Mouse (Mus musculus): ENCODE data around the gene Olfr837. TPM values are rescaled to one million over a fixed set of nuclear protein-coding genes. Genes with fewer than 3 reads are reported as not detected.

Olfr837 gene
- not detected for polyA plus RNA-seq (2014; fragmentation: Illumina TruSeq; extraction: RNeasy Lipid Tissue Mini Kit (QIAGEN cat#74804); ENCODE audit: insufficient read depth, low read depth, low replicate concordance)

DNA sequence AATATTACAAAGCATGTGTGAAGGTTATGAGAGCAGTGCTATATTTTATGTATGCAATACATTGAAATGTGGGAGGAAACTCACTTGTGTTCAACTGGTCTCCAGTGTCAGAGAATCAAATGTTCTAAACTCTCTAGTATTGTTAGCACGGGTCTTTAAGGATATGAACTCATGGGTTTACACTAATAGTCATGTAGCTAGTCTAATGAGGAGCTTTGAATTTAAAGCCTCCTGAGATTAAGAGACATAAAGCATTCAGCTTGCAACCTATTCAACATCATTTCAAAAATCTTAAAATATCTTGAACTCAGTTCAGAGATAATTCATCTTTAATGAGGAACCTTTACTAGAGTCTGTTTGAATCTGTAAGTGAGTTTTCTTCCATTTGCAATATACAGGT is at the start of gene Olfr837:
Gene Olfr837, plus strand, starts transcription at position 301 of the 400 bp plus-strand sequence.

DNA sequence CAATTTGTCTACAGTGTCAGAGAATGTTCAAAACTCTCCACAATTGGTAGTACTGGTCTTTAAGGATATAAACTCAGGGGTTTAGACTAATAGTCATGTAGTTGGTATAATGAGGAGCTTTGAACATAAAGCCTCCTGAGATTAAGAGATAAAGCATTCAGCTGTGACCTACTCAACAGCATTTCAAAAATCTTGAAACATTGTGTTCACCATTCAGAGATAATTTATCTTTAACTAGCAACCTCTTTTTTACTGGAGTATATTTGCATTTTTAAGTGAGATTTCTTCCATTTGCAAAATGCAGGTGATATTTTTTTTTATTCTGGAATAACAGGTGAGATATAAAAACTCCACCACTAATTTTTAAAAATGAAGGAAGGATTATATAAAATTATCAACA is 16.0 kb upstream of the Olfr837 start, which contains the start of gene Olfr836:
Gene Olfr836, plus strand, starts transcription at position 301 of the 400 bp plus-strand sequence.

DNA sequence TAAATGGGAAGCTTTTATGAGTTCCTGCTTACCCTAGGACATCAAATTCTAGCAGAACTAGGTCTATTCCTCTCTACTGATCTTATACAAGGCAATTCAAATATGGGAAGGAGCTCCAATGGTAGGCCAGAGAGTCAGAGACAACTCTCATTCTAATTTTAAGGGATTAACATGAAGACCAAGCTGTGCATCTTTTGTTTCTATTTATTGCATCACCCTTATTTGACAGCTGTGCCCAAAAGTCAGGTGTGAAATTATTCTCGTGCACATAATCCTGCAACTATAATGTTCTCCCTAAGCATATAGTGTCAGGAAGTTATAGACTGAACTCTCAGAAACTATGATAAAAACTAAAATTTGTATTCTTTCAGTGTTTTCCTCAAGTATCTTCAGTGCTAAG is 41.1 kb downstream of the Olfr837 start, which contains the start of gene Olfr839-ps1:
Gene Olfr839-ps1, minus strand, starts transcription at position 101 of the 400 bp plus-strand sequence.

Other genes starting within 250 kb of the Olfr837 start
- gene Olfr832, start 199.2 kb upstream of the Olfr837 start, polyA plus RNA-seq (2014; fragmentation: Illumina TruSeq; extraction: RNeasy Lipid Tissue Mini Kit (QIAGEN cat#74804); ENCODE audit: insufficient read depth, low read depth, low replicate concordance) = not detected
- not detected for gene Olfr834, start 148.3 kb upstream of the Olfr837 start, polyA plus RNA-seq (2014; fragmentation: Illumina TruSeq; extraction: RNeasy Lipid Tissue Mini Kit (QIAGEN cat#74804); ENCODE audit: insufficient read depth, low read depth, low replicate concordance)
- gene Olfr835, start 103.6 kb upstream of the Olfr837 start, polyA plus RNA-seq (2014; fragmentation: Illumina TruSeq; extraction: RNeasy Lipid Tissue Mini Kit (QIAGEN cat#74804); ENCODE audit: insufficient read depth, low read depth, low replicate concordance) = not detected
- not detected for gene Olfr836, start 15.9 kb upstream of the Olfr837 start, polyA plus RNA-seq (2014; fragmentation: Illumina TruSeq; extraction: RNeasy Lipid Tissue Mini Kit (QIAGEN cat#74804); ENCODE audit: insufficient read depth, low read depth, low replicate concordance)
- gene Olfr839-ps1, start 41.0 kb downstream of the Olfr837 start, polyA plus RNA-seq (2014; fragmentation: Illumina TruSeq; extraction: RNeasy Lipid Tissue Mini Kit (QIAGEN cat#74804); ENCODE audit: insufficient read depth, low read depth, low replicate concordance) = not detected
- gene Olfr843, start 115.7 kb downstream of the Olfr837 start, polyA plus RNA-seq (2014; fragmentation: Illumina TruSeq; extraction: RNeasy Lipid Tissue Mini Kit (QIAGEN cat#74804); ENCODE audit: insufficient read depth, low read depth, low replicate concordance) = not detected
- not detected for gene Olfr844, start 180.0 kb downstream of the Olfr837 start, polyA plus RNA-seq (2014; fragmentation: Illumina TruSeq; extraction: RNeasy Lipid Tissue Mini Kit (QIAGEN cat#74804); ENCODE audit: insufficient read depth, low read depth, low replicate concordance)
- gene Olfr845, start 200.1 kb downstream of the Olfr837 start, polyA plus RNA-seq (2014; fragmentation: Illumina TruSeq; extraction: RNeasy Lipid Tissue Mini Kit (QIAGEN cat#74804); ENCODE audit: insufficient read depth, low read depth, low replicate concordance) = not detected
- gene Olfr846, start 227.7 kb downstream of the Olfr837 start, polyA plus RNA-seq (2014; fragmentation: Illumina TruSeq; extraction: RNeasy Lipid Tissue Mini Kit (QIAGEN cat#74804); ENCODE audit: insufficient read depth, low read depth, low replicate concordance) = not detected
- not detected for gene Olfr847, start 242.4 kb downstream of the Olfr837 start, polyA plus RNA-seq (2014; fragmentation: Illumina TruSeq; extraction: RNeasy Lipid Tissue Mini Kit (QIAGEN cat#74804); ENCODE audit: insufficient read depth, low read depth, low replicate concordance)

Data from lung, adult 10 weeks (tissue).